Mouse (Mus musculus) MEL (cell line): ENCODE data around the gene Trap1a. TPM values are rescaled to one million over a fixed set of nuclear protein-coding genes. Genes with fewer than 3 reads are reported as not detected.

Experiments used
- DNase-seq: peaks from one replicate; pipeline ENCODE4 v3.0.0; 2011; ENCODE audit warnings: low read depth, low spot score
- H3K27ac ChIP-seq: 2 replicates; pipeline ENCODE4 v1.5.1; 2012; ENCODE audit warnings: low read depth, mild to moderate bottlenecking, control low read depth, low read length, moderate library complexity; ENCODE audit not compliant: control insufficient read depth
- H3K27me3 ChIP-seq, 2 experiments: fragments of 150-350 bp in 1 of 2; sonication (generic) in 1 of 2; 2 replicates each; pipeline ENCODE4 v1.6.1; 2012; ENCODE audit warnings: low read length in 2 of 2, mild to moderate bottlenecking in 2 of 2, improper control_type of control experiment in 1 of 2, moderate library complexity in 1 of 2; ENCODE audit not compliant: insufficient read depth in 2 of 2, control insufficient read depth in 1 of 2
- H3K36me3 ChIP-seq, 2 experiments: 2 replicates each; pipeline ENCODE4 v1.6.1; 2012 to 2014; ENCODE audit warnings: low read length in 2 of 2, improper control_type of control experiment in 1 of 2, inconsistent platforms in 1 of 2, mild to moderate bottlenecking in 1 of 2; ENCODE audit not compliant: insufficient read depth in 2 of 2, control insufficient read depth in 1 of 2
- H3K4me1 ChIP-seq, 2 experiments: fragments of 150-350 bp in 1 of 2; sonication (generic) in 1 of 2; 2 replicates each; pipeline ENCODE4 v1.6.1; 2012; ENCODE audit warnings: low read length in 2 of 2, improper control_type of control experiment in 1 of 2, mild to moderate bottlenecking in 1 of 2; ENCODE audit not compliant: insufficient read depth in 2 of 2, control insufficient read depth in 1 of 2
- H3K4me3 ChIP-seq, 2 experiments: fragments of 150-350 bp in 1 of 2; sonication (generic) in 1 of 2; 2 replicates each; pipeline ENCODE4 v1.5.1; 2012; ENCODE audit warnings: low read depth in 2 of 2, low read length in 2 of 2, mild to moderate bottlenecking in 2 of 2, moderate library complexity in 2 of 2, control low read depth in 1 of 2, improper control_type of control experiment in 1 of 2; ENCODE audit not compliant: control insufficient read depth in 1 of 2, insufficient read depth in 1 of 2
- H3K79me2 ChIP-seq: 2 replicates; pipeline ENCODE4 v1.6.1; 2012; ENCODE audit warnings: mild to moderate bottlenecking, low read length, moderate library complexity; ENCODE audit not compliant: control insufficient read depth, poor library complexity, insufficient read depth
- H3K9ac ChIP-seq: 2 replicates; pipeline ENCODE4 v1.6.1; 2012; ENCODE audit warnings: low read depth, mild to moderate bottlenecking, control low read depth, low read length, moderate library complexity; ENCODE audit not compliant: control insufficient read depth, poor library complexity, severe bottlenecking
- H3K9me3 ChIP-seq: fragments of 150-350 bp; sonication (generic); replicated peaks from 2 replicates; pipeline ENCODE4 v1.6.1; 2012; ENCODE audit warnings: mild to moderate bottlenecking, low read length, improper control_type of control experiment, moderate library complexity; ENCODE audit not compliant: insufficient read depth
- CHD1 ChIP-seq: IDR thresholded peaks from 2 replicates; pipeline ENCODE4 v1.6.1; 2012; ENCODE audit warnings: low read depth, mild to moderate bottlenecking, inconsistent platforms, low read length, improper control_type of control experiment
- CHD2 ChIP-seq: IDR thresholded peaks from 2 replicates; pipeline ENCODE4 v1.6.1; 2011; ENCODE audit warnings: low read length, improper control_type of control experiment
- CTCF ChIP-seq, 3 experiments: IDR thresholded peaks in 2 of 3; conservative IDR thresholded peaks in 1 of 3; 2 replicates each; pipeline ENCODE4 v1.5.1; 2011 to 2012; ENCODE audit warnings: low read length in 3 of 3, low read depth in 2 of 3, mild to moderate bottlenecking in 2 of 3, improper control_type of control experiment in 1 of 3, inconsistent platforms in 1 of 3, mixed read lengths in 1 of 3, moderate library complexity in 1 of 3; ENCODE audit not compliant: control insufficient read depth in 1 of 3, insufficient read depth in 1 of 3, poor library complexity in 1 of 3, severe bottlenecking in 1 of 3
- E2F4 ChIP-seq: IDR thresholded peaks from 2 replicates; pipeline ENCODE4 v1.6.1; 2011; ENCODE audit warnings: low read depth, low read length, improper control_type of control experiment, borderline replicate concordance
- EP300 ChIP-seq, 2 experiments: IDR thresholded peaks; 2 replicates each; pipeline ENCODE4 v1.6.1; 2011; ENCODE audit warnings: improper control_type of control experiment in 2 of 2, low read length in 2 of 2, low read depth in 1 of 2, mild to moderate bottlenecking in 1 of 2
- ETS1 ChIP-seq: IDR thresholded peaks from 2 replicates; pipeline ENCODE4 v1.6.1; 2012; ENCODE audit warnings: low read depth, mild to moderate bottlenecking, inconsistent platforms, low read length, improper control_type of control experiment, moderate library complexity
- GABPA ChIP-seq: IDR thresholded peaks from 2 replicates; pipeline ENCODE4 v1.6.1; 2012; ENCODE audit warnings: low read depth, mild to moderate bottlenecking, inconsistent platforms, low read length, improper control_type of control experiment, moderate library complexity
- GATA1 ChIP-seq: IDR thresholded peaks from 2 replicates; pipeline ENCODE4 v1.6.1; 2011; ENCODE audit warnings: low read depth, low read length, improper control_type of control experiment
- HCFC1 ChIP-seq: IDR thresholded peaks from 2 replicates; pipeline ENCODE4 v1.6.1; 2012; ENCODE audit warnings: low read depth, mild to moderate bottlenecking, inconsistent platforms, low read length, improper control_type of control experiment, moderate library complexity
- JUND ChIP-seq: IDR thresholded peaks from 2 replicates; pipeline ENCODE4 v1.6.1; 2011; ENCODE audit warnings: low read depth, mild to moderate bottlenecking, improper control_type of control experiment, low read length
- MAFK ChIP-seq: IDR thresholded peaks from 2 replicates; pipeline ENCODE4 v1.6.1; 2011; ENCODE audit warnings: low read depth, mild to moderate bottlenecking, low read length, improper control_type of control experiment, borderline replicate concordance
- MAX ChIP-seq: IDR thresholded peaks from 2 replicates; pipeline ENCODE4 v1.6.1; 2011; ENCODE audit warnings: low read length, improper control_type of control experiment
- MEF2A ChIP-seq: IDR thresholded peaks from 2 replicates; pipeline ENCODE4 v1.6.1; 2014; ENCODE audit warnings: low read depth, mild to moderate bottlenecking, inconsistent platforms, low read length, improper control_type of control experiment; ENCODE audit not compliant: poor library complexity, insufficient replicate concordance, severe bottlenecking; ENCODE audit errors: extremely low read depth
- MXI1 ChIP-seq: IDR thresholded peaks from 2 replicates; pipeline ENCODE4 v1.6.1; 2011; ENCODE audit warnings: mild to moderate bottlenecking, low read depth, low read length, improper control_type of control experiment
- MYB ChIP-seq: IDR thresholded peaks from 2 replicates; pipeline ENCODE4 v1.6.1; 2011; ENCODE audit warnings: mild to moderate bottlenecking, low read depth, low read length, improper control_type of control experiment
- NELFE ChIP-seq: IDR thresholded peaks from 2 replicates; pipeline ENCODE4 v1.6.1; 2011; ENCODE audit warnings: low read depth, low read length, improper control_type of control experiment
- POLR2AphosphoS2 ChIP-seq: IDR thresholded peaks from 2 replicates; pipeline ENCODE4 v1.6.1; 2011; ENCODE audit warnings: low read length, improper control_type of control experiment
- RAD21 ChIP-seq: IDR thresholded peaks from 2 replicates; pipeline ENCODE4 v1.6.1; 2011; ENCODE audit warnings: mild to moderate bottlenecking, low read depth, low read length, improper control_type of control experiment
- RCOR1 ChIP-seq: IDR thresholded peaks from 2 replicates; pipeline ENCODE4 v1.6.1; 2012; ENCODE audit warnings: low read depth, mild to moderate bottlenecking, inconsistent platforms, low read length, improper control_type of control experiment
- TBP ChIP-seq: IDR thresholded peaks from 2 replicates; pipeline ENCODE4 v1.8.0; 2011; ENCODE audit warnings: low read depth, low read length, improper control_type of control experiment
- TCF12 ChIP-seq: IDR thresholded peaks from 2 replicates; pipeline ENCODE4 v1.6.1; 2014; ENCODE audit warnings: low read depth, mild to moderate bottlenecking, inconsistent platforms, low read length, improper control_type of control experiment, moderate library complexity
- ZC3H11A ChIP-seq: IDR thresholded peaks from 2 replicates; pipeline ENCODE4 v1.6.1; 2012; ENCODE audit warnings: low read depth, mild to moderate bottlenecking, inconsistent platforms, low read length, improper control_type of control experiment
- ZKSCAN1 ChIP-seq: IDR thresholded peaks from 2 replicates; pipeline ENCODE4 v1.6.1; 2012; ENCODE audit warnings: low read depth, mild to moderate bottlenecking, inconsistent platforms, low read length, improper control_type of control experiment, moderate library complexity
- ZMIZ1 ChIP-seq: IDR thresholded peaks from 2 replicates; pipeline ENCODE4 v1.6.1; 2012; ENCODE audit warnings: low read depth, mild to moderate bottlenecking, inconsistent platforms, low read length, improper control_type of control experiment, moderate library complexity
- polyA plus RNA-seq, 2 experiments: library from polyadenylated mRNA; stranded (reverse) in 1 of 2; unstranded in 1 of 2; fragments of >175 nt in 1 of 2; fragments of >200 nt in 1 of 2; gene quantifications; 2 replicates each; pipeline versions ENCODE4 v1.2.1 to v1.2.4; 2012; ENCODE audit warnings: low replicate concordance in 2 of 2, low read depth in 1 of 2; ENCODE audit not compliant: insufficient read length in 2 of 2, insufficient read depth in 1 of 2, missing spikeins in 1 of 2
- total RNA-seq: library from RNA; depleted of rRNA; stranded (reverse); fragments of 300-350 nt; gene quantifications from 2 replicates; pipeline ENCODE4 v1.2.3, GENCODE M21; 2012

The Trap1a gene
- total and polyA plus RNA-seq, 3 experiments: 383 to 548 TPM; not detected in 1

DNA sequence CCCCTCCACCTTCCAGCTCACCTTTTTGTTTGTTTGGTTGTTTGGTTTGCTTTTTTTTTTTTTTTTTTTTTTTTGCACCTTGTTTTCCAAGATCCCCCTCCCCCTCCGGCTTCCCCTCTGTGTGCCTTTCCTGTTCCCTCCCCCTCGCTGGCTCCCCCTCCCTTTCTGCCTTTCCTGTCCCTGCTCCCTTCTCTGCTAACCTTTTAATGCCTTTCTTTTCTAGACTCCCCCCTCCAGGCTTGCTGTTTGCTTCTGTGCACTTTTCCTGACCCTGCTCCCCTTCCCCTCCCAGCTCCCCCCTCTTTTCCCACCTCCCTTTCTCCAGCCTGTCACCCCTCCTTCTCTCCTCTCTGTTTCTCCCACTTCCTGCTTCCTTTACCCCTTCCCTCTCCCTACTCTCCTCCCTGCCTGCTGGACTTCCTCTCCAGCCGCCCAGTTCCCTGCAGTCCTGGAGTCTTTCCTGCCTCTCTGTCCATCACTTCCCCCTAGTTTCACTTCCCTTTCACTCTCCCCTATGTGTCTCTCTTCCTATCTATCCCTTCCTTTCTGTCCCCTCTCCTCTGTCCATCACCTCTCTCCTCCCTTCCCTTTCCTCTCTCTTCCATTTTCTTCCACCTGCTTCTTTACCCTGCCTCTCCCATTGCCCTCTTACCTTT lies 2.1 kb downstream of the Trap1a start:
- H3K9ac ChIP-seq: peak overlapping the region; percentile 80
- H3K4me1 ChIP-seq: peaks cover 3 to 18% of the 10 kb centered on the region in 2 experiments; a peak in 3 of 4 replicates
- DNase-seq: peak; percentile 36
- H3K79me2 ChIP-seq: peaks cover 29% of the 10 kb centered on the region
- H3K27ac ChIP-seq: peak overlapping the region; percentile 97
- no peaks in the 10 kb centered on the region for H3K9me3 ChIP-seq
- H3K36me3 ChIP-seq: peaks cover 2 to 37% of the 10 kb centered on the region in 2 experiments; a peak in 3 of 4 replicates
- TF ChIP-seq CHD1: 0 out of 2 replicates have a peak, but pooled peaks have one; percentile 27
- peak; percentile 45; the same call in 1 of the 2 replicates for TF ChIP-seq MXI1
- TF ChIP-seq JUND: no peak
- 0 out of 2 replicates have a peak, but pooled peaks have one; percentile 0 for TF ChIP-seq TBP
- TF ChIP-seq ZC3H11A: no peak
- TF ChIP-seq MAFK: no peak
- peak overlapping the region; percentile 86 to 91 for H3K4me3 ChIP-seq
- no peaks in the 10 kb centered on the region for H3K27me3 ChIP-seq

DNA sequence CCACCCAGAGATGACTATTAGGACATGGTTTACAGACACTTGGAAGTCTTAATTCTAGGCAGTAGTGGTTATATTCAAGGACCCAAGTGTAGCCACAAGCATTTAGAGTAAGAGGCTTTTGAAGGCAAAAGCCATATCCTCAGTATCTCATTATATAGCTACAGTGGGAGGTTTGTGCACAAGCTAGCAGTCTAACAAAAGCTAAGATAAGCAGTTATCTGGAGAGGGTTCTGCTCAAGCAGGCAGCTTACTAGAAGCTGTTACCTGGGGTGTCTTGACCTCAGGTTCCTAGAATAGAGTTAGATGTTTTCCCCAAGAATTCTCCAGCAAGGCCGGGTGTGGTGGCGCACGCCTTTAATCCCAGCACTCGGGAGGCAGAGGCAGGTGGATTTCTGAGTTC lies 6.1 kb downstream of the Trap1a start:
- DNase-seq: peak; percentile 46
- H3K4me3 ChIP-seq: no peak overlapping the region
- no peaks in the 10 kb centered on the region for H3K27me3 ChIP-seq
- no peaks in the 10 kb centered on the region for H3K9me3 ChIP-seq
- no peak overlapping the region for H3K27ac ChIP-seq
- no peak for TF ChIP-seq E2F4
- 0 out of 2 replicates have a peak, but pooled peaks have one; percentile 14 for TF ChIP-seq RCOR1
- TF ChIP-seq CHD2: no peak
- TF ChIP-seq GABPA: no peak
- no peak for TF ChIP-seq CTCF (IDR thresholded peaks at IDR 0.05 in 2 of 3, conservative IDR thresholded peaks at IDR 0.05 in 1 of 3; ENCODE audit: control insufficient read depth in 1 of 3, insufficient read depth in 1 of 3, low read depth in 2 of 3, low read length in 3 of 3, poor library complexity in 1 of 3, severe bottlenecking in 1 of 3)
- no peak for TF ChIP-seq TBP
- no peak for TF ChIP-seq ZMIZ1
- no peak for TF ChIP-seq RAD21
- no peak for TF ChIP-seq NELFE
- peak in 1 of 2 experiments; percentile 50; a peak in 1 of 4 replicates for TF ChIP-seq EP300 (IDR thresholded peaks at IDR 0.05; ENCODE audit: low read depth in 1 of 2, low read length in 2 of 2)
- TF ChIP-seq HCFC1: no peak
- TF ChIP-seq TCF12: 0 out of 2 replicates have a peak, but pooled peaks have one; percentile 18
- peak; percentile 57 for TF ChIP-seq GATA1
- no peak for TF ChIP-seq MAX
- TF ChIP-seq ETS1: 0 out of 2 replicates have a peak, but pooled peaks have one; percentile 25
- TF ChIP-seq ZKSCAN1: no peak
- no peak for TF ChIP-seq MYB
- no peak for TF ChIP-seq POLR2AphosphoS2
- no peak for TF ChIP-seq MEF2A
- TF ChIP-seq, all 39 proteins: peak for 5
- Histone ChIP-seq H3K36me3 (peaks cover 11 to 46% of the 10 kb centered on the region in 2 experiments), H3K4me1 (peaks cover 8 to 27% of the 10 kb centered on the region in 2 experiments), H3K79me2 (peaks cover 22% of the 10 kb centered on the region), H3K9ac (no peak overlapping the region)
